Mouse (Mus musculus) WW6 (cell line): ENCODE results near the gene Olfr1211.

Experiments used
- DNase-seq: peaks from one replicate; pipeline ENCODE4 v3.0.0-alpha.2; 2013; ENCODE audit warnings: low read depth, low spot score

Olfr1211 gene

DNA sequence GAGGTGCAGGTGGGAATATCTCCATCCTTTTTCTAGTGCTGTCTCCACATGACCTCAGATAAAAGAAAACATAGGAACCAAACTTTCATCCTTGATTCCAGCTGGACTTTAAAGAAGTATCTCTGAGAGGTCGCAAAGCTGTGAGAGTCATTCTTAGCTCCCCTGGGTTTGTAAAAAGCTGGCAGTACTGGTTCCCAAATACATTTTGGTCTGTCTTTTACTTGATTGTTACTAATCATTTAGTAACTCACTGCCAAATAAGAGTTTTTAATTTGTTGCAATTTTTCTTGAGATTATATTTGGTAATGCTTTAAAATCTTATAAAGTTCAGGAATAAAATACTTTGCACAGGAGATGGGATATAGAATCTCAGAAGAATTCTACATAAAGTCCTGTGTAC, at the start of gene Olfr1211:
Gene Olfr1211, minus strand, starts transcription at position 101 of the 400 bp plus-strand sequence.
- no peak for DNase-seq

DNA sequence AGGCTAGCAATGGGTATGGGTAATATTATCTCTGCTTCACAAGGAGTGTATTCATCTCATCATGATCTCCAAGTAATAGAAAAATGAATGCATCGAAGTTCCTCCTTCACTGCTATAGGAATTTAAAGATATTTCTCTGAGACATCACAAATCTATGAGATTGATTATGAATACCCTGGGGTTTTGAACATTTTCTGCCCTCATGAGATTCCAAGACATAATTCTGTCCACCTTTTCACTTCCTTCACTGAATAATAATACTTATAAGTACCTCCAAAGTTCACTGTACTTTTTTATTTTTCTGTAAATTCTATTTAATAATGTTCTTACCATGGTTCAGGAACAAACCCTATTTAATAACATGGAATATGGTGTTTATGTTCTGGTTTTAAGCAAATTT, 42.3 kb upstream of the Olfr1211 start, which contains the start of gene Gm13762:
Gene Gm13762, minus strand, starts transcription at position 101 of the 400 bp plus-strand sequence.
- no peak for DNase-seq

DNA sequence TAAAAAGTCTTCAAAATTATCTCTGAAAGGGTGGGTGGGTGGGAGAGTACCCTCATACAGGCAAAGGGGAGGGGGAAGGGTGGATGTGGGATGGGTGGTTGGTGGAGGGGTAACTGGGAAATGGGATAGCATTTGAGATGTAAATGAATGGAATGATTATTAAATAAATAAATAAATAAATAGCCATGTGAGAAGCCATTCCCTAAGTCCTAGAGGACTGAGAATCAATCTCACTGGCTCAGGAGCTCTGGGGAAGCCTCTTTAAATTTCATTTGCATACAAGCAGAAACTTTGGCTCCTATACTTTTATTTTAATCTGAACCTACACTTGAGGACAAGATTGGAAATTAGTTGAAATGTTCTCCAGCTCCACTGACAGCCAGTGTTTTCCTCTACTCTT, 15.8 kb upstream of the Olfr1211 start, which contains the start of gene Olfr1212:
Gene Olfr1212, plus strand, starts transcription at position 301 of the 400 bp plus-strand sequence.
- DNase-seq: no peak

DNA sequence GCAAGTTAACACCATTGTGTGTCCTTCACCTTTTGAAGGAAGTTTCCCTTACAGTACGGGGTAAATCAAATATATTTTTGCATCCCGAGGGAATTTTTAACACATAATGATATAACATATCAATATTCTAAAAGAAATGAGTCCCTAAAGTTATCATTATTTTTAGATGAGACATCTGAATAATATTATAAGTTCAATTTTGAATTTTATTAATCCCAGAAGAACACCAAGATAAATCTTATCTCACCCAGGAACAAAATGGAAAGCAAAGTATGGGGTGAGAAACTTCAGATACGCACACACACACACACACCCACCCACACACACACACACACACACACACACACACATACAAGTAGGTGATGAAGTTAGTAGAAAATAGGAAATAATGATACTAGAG, 22.9 kb downstream of the Olfr1211 start, which contains the start of gene Olfr1209:
Gene Olfr1209, minus strand, starts transcription at position 101 of the 400 bp plus-strand sequence.
- no peak for DNase-seq

DNA sequence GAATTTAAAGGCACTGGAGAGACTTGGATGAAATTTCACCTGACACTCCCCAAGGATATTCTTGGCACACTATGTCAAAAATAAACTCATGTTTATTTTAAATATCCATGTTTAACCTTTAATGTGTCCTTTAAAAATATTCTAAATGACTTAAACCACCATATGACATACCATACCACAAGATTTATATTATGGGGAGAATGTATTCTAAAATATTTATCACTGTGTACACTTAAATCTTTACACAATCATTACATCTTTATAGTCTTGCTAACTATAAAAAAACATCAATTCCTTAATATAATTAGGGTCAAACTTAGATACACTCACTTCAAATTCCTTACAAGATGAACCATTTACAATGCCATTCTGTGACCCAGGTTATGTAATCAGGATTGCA, 35.7 kb downstream of the Olfr1211 start, which contains the start of gene Olfr1208:
Gene Olfr1208, minus strand, starts transcription at position 101 of the 400 bp plus-strand sequence.
- no peak for DNase-seq
